Mouse (Mus musculus) spleen, adult 2 months (tissue): ENCODE results near the gene Fam193b. TPM values are rescaled to one million over a fixed set of nuclear protein-coding genes. Genes with fewer than 3 reads are reported as not detected.

Experiments
- DNase-seq, 2 experiments: peaks; one replicate each; pipeline versions ENCODE4 v3.0.0 to v3.0.0-alpha.2; 2012 to 2021; ENCODE audit warnings: low spot score in 2 of 2, low read depth in 1 of 2
- H3K27ac ChIP-seq: fragments of 200-500 bp; 2 replicates; pipeline ENCODE4 v1.5.1; 2012; ENCODE audit warnings: low read length, inconsistent platforms; ENCODE audit not compliant: insufficient read depth
- H3K27me3 ChIP-seq: fragments of 200-500 bp; 2 replicates; pipeline ENCODE4 v1.6.1; 2012; ENCODE audit warnings: mild to moderate bottlenecking, moderate library complexity, low read length, inconsistent platforms; ENCODE audit not compliant: control insufficient read depth, insufficient read depth
- H3K36me3 ChIP-seq: fragments of 200-500 bp; 2 replicates; pipeline ENCODE4 v1.6.1; 2012; ENCODE audit warnings: mild to moderate bottlenecking, low read length, inconsistent platforms; ENCODE audit not compliant: control insufficient read depth, insufficient read depth
- H3K4me1 ChIP-seq: fragments of 200-500 bp; 2 replicates; pipeline ENCODE4 v1.6.1; 2011; ENCODE audit warnings: inconsistent platforms; ENCODE audit not compliant: control insufficient read depth, insufficient read depth, insufficient read length
- H3K4me3 ChIP-seq: fragments of 200-500 bp; 2 replicates; pipeline ENCODE4 v1.5.1; 2011; ENCODE audit warnings: mild to moderate bottlenecking, inconsistent platforms; ENCODE audit not compliant: insufficient read depth, insufficient read length; ENCODE audit errors: extremely low read depth
- CTCF ChIP-seq: fragments of 200-500 bp; IDR thresholded peaks from 2 replicates; pipeline ENCODE4 v1.5.1; 2011; ENCODE audit warnings: mild to moderate bottlenecking, inconsistent platforms; ENCODE audit not compliant: insufficient read depth, insufficient read length, insufficient replicate concordance; ENCODE audit errors: extremely low read depth
- POLR2A ChIP-seq: fragments of 200-500 bp; IDR thresholded peaks from 2 replicates; pipeline ENCODE4 v1.6.1; 2011; ENCODE audit warnings: low read depth, low read length, inconsistent platforms
- WGBS: fragments of 180-500 bp; shearing (Covaris S2); methylation state at CpG from one replicate; pipeline ENCODE4 v1.1.7; 2018; 5-methylcytosine and 5-hydroxymethylcytosine counted together
- polyA plus RNA-seq: library from polyadenylated mRNA; depleted of rRNA; stranded (reverse); fragments of >200 nt; gene quantifications from 2 replicates; pipeline ENCODE4 v1.2.3, GENCODE M21; 2012; rRNA removed

The Fam193b gene
- polyA plus RNA-seq, 1 experiment, result 122 TPM

GRCm38 (mm10) chr13:55494883-55495621, 75.9 kb downstream of the Fam193b start:
- H3K4me3 ChIP-seq, result no peak overlapping the region
- no peak overlapping the region for H3K27ac ChIP-seq
- H3K27me3 ChIP-seq, result peaks cover 2% of the 10 kb centered on the region
- no peaks in the 10 kb centered on the region for H3K4me1 ChIP-seq
- 0 out of 2 replicates have a peak, but pooled peaks cover 4% of the 10 kb centered on the region for H3K36me3 ChIP-seq
- 28% methylated on average over 18 of the region's 18 CpGs for WGBS
- no peak for DNase-seq
- TF ChIP-seq POLR2A (no peak), CTCF (no peak)

DNA sequence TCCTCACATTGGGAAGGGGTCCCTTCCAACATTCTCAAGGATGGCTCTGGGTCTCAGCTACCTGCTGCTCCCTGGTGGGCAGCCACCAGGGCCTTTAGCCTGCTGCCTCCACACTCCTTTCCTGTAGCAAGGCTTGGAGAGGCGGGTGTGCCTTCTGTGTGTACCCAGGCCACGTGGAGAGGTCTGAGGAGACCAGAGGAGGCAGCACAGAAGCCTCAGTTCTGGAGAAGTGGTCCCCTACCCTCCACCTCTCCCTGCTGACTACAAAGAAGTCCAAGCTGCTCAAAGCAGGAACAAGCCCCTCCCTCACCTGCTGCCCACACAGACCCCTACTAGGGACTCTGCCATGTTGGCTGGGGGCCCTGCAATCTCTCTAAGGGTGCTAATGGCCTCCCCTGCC, 76.7 kb downstream of the Fam193b start:
- Histone ChIP-seq H3K27ac (no peak overlapping the region), H3K4me1 (no peaks in the 10 kb centered on the region), H3K36me3 (0 out of 2 replicates have a peak, but pooled peaks cover 4% of the 10 kb centered on the region), H3K27me3 (peaks cover 2% of the 10 kb centered on the region), H3K4me3 (no peak overlapping the region)
- WGBS, result 60% methylated on average over 2 of the region's 2 CpGs
- no peak for TF ChIP-seq CTCF
- DNase-seq, result no peak

Other genes with a start within 250 kb of the Fam193b start
- gene Rab24, start 249.2 kb downstream of the Fam193b start, polyA plus RNA-seq, result 54.7 and 75.2 TPM in 2 replicates
- 14.3 and 18.5 TPM in 2 replicates for gene Mxd3, start 241.3 kb downstream of the Fam193b start, polyA plus RNA-seq
- gene Lman2, start 208.3 kb downstream of the Fam193b start, polyA plus RNA-seq, result 63.9 and 70.1 TPM in 2 replicates
- gene Rgs14, start 201.4 kb downstream of the Fam193b start, polyA plus RNA-seq, result 54.7 and 68.4 TPM in 2 replicates
- gene Slc34a1, start 172.9 kb downstream of the Fam193b start, polyA plus RNA-seq, result 0.87 and 2.2 TPM in 2 replicates
- gene Pfn3, start 155.9 kb downstream of the Fam193b start, polyA plus RNA-seq, result not detected in 2 replicates
- gene F12, start 144.3 kb downstream of the Fam193b start, polyA plus RNA-seq, result 0.64 and 1.6 TPM in 2 replicates
- 189 and 229 TPM in 2 replicates for gene Grk6, start 126.0 kb downstream of the Fam193b start, polyA plus RNA-seq
- 16.2 and 33.9 TPM in 2 replicates for gene Prr7, start 106.9 kb downstream of the Fam193b start, polyA plus RNA-seq
- 12.8 and 14.2 TPM in 2 replicates for gene Dbn1, start 83.0 kb downstream of the Fam193b start, polyA plus RNA-seq
- 38.3 and 46.2 TPM in 2 replicates for gene Pdlim7, start 57.4 kb downstream of the Fam193b start, polyA plus RNA-seq
- 248 and 364 TPM in 2 replicates for gene Dok3, start 41.8 kb downstream of the Fam193b start, polyA plus RNA-seq
- 101 and 113 TPM in 2 replicates for gene Ddx41, start 34.5 kb downstream of the Fam193b start, polyA plus RNA-seq
- 42.4 and 45.7 TPM in 2 replicates for gene Tmed9, start 2.6 kb upstream of the Fam193b start, polyA plus RNA-seq
- gene B4galt7, start 28.8 kb upstream of the Fam193b start, polyA plus RNA-seq, result 22.8 and 25.7 TPM in 2 replicates
- gene Caml, start 51.9 kb upstream of the Fam193b start, polyA plus RNA-seq, result 7.6 and 8.5 TPM in 2 replicates
- gene Ddx46, start 63.9 kb upstream of the Fam193b start, polyA plus RNA-seq, result 10.4 and 12.3 TPM in 2 replicates
- gene B230219D22Rik, start 122.0 kb upstream of the Fam193b start, polyA plus RNA-seq, result 16.2 and 18.2 TPM in 2 replicates
- 18.6 and 21.2 TPM in 2 replicates for gene Txndc15, start 143.5 kb upstream of the Fam193b start, polyA plus RNA-seq
- gene Pcbd2, start 156.2 kb upstream of the Fam193b start, polyA plus RNA-seq, result 14.1 and 23.5 TPM in 2 replicates
- 0.06 TPM in 2 replicates for gene Catsper3, start 213.4 kb upstream of the Fam193b start, polyA plus RNA-seq